Mouse (Mus musculus) E14TG2a.4 (cell line): ENCODE results near the gene Fam208a.
A peak's percentile ranks its signal among the peaks of the same experiment; 100 is the strongest.

Experiments used
- H3K27me3 ChIP-seq: 2 replicates; pipeline ENCODE4 v1.6.1; 2014; ENCODE audit warnings: low read length, control low read depth; ENCODE audit not compliant: insufficient read depth
- H3K36me3 ChIP-seq: 2 replicates; pipeline ENCODE4 v1.6.1; 2014; ENCODE audit warnings: low read length, control low read depth; ENCODE audit not compliant: insufficient read depth
- H3K4me1 ChIP-seq: replicated peaks from 2 replicates; pipeline ENCODE4 v1.6.1; 2014; ENCODE audit warnings: low read depth, low read length, control low read depth
- H3K4me3 ChIP-seq: replicated peaks from 2 replicates; pipeline ENCODE4 v1.5.1; 2014; ENCODE audit warnings: mild to moderate bottlenecking, low read length
- H3K9me3 ChIP-seq: 2 replicates; pipeline ENCODE4 v1.6.1; 2014; ENCODE audit warnings: low read length, control low read depth
- CTCF ChIP-seq: conservative IDR thresholded peaks from 2 replicates; pipeline ENCODE4 v1.5.1; 2014; ENCODE audit warnings: low read length
- NANOG ChIP-seq: IDR thresholded peaks from 2 replicates; pipeline ENCODE4 v1.6.1; 2014; ENCODE audit warnings: borderline replicate concordance, low read length, mixed read lengths
- POU5F1 ChIP-seq: IDR thresholded peaks from 2 replicates; pipeline ENCODE4 v1.6.1; 2014; ENCODE audit warnings: low read length, borderline replicate concordance

Gene Fam208a

GRCm38 (mm10) chr14:27405452-27405851, 23.2 kb upstream of the Fam208a start:
- no peaks in the 10 kb centered on the region for H3K27me3 ChIP-seq
- H3K4me3 ChIP-seq, result no peak overlapping the region

GRCm38 (mm10) chr14:27405947-27406346, 22.7 kb upstream of the Fam208a start:
- peaks cover 7% of the 10 kb centered on the region; the same call in 1 of the 2 replicates for H3K4me1 ChIP-seq
- TF ChIP-seq POU5F1 (no peak), NANOG (no peak), CTCF (no peak)
- H3K36me3 ChIP-seq, result peaks cover 59% of the 10 kb centered on the region
- no peak overlapping the region for H3K4me3 ChIP-seq
- no peaks in the 10 kb centered on the region for H3K27me3 ChIP-seq
- no peaks in the 10 kb centered on the region for H3K9me3 ChIP-seq

More at GRCm38 (mm10) chr14:27405452-27405851, 23.2 kb upstream of the Fam208a start:
- no peak for TF ChIP-seq POU5F1
- TF ChIP-seq NANOG, result no peak
- TF ChIP-seq CTCF, result no peak
- peaks cover 11% of the 10 kb centered on the region for H3K4me1 ChIP-seq
- no peaks in the 10 kb centered on the region for H3K9me3 ChIP-seq
- peaks cover 64% of the 10 kb centered on the region for H3K36me3 ChIP-seq

DNA sequence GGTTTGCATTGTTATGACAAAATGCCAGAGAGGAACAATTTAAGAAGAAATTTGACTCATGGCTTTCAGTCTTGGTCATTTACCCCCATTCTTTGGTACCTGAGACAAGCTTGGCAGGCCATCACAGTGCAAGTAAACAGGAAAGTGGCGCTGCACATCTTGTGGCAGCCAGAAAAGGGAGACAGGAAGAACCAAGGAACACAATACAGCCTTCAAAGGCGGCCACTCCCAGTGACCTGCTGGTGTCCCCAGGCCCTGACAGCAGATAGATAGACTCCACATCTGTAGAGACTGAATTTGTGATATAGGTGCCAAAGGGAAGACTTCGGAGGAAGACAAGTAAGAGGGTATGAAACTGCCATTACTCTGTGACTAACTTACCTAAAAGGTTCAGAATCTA, 20.4 kb upstream of the Fam208a start:
- H3K4me1 ChIP-seq, result peaks cover 7% of the 10 kb centered on the region; the same call in 1 of the 2 replicates
- TF ChIP-seq NANOG (no peak), POU5F1 (no peak), CTCF (no peak)
- H3K4me3 ChIP-seq, result no peak overlapping the region

DNA sequence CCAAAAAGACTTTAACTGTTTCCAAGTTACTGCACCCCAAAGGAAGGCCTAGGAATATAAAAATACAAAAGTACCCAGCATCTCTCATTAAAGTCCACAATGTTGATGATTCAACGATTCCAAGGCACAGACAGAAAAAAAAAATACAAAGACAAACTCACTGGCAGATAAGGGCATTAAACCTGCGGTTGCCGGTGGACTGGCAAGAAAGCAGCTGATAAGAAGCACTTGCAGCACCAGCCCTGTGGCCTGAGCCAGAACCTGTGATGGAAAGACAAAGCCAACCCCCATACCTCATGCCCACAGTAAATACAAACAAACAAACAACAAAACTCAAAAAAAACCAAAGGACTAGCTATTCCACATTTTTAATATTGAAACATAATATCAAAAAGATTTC, 19.0 kb upstream of the Fam208a start:
- peaks cover 3% of the 10 kb centered on the region; the same call in 1 of the 2 replicates for H3K4me1 ChIP-seq
- peaks cover 30% of the 10 kb centered on the region for H3K36me3 ChIP-seq
- no peak overlapping the region for H3K4me3 ChIP-seq
- no peaks in the 10 kb centered on the region for H3K27me3 ChIP-seq
- no peaks in the 10 kb centered on the region for H3K9me3 ChIP-seq
- TF ChIP-seq POU5F1, result no peak
- no peak for TF ChIP-seq NANOG
- TF ChIP-seq CTCF, result no peak

More for the DNA sequence above, 20.4 kb upstream of the Fam208a start:
- Histone ChIP-seq H3K27me3 (no peaks in the 10 kb centered on the region), H3K9me3 (no peaks in the 10 kb centered on the region), H3K36me3 (peaks cover 44% of the 10 kb centered on the region)

DNA sequence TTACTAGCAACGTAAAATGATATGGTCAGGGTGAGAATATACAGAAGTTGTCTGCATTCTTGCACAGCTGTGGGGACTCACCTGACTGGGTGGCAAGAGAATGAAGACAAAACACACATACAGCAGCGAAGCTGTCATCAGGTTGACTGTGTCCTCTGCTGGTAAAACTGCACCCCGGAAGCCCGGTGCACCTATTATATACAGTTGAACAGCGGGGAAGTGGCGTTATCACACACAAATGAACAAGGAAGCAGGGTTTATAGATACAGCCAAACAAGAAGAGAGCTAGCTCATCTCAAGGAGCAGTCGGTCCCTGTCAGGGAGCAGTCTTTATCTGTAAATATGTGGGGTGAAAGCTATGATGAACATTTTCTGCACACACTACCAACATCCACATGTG, 17.1 kb upstream of the Fam208a start:
- no peak overlapping the region for H3K4me3 ChIP-seq
- TF ChIP-seq POU5F1 (no peak), NANOG (no peak), CTCF (no peak)
- H3K27me3 ChIP-seq, result no peaks in the 10 kb centered on the region
- H3K4me1 ChIP-seq, result peaks cover 9% of the 10 kb centered on the region
- no peaks in the 10 kb centered on the region for H3K9me3 ChIP-seq
- peaks cover 21% of the 10 kb centered on the region for H3K36me3 ChIP-seq

DNA sequence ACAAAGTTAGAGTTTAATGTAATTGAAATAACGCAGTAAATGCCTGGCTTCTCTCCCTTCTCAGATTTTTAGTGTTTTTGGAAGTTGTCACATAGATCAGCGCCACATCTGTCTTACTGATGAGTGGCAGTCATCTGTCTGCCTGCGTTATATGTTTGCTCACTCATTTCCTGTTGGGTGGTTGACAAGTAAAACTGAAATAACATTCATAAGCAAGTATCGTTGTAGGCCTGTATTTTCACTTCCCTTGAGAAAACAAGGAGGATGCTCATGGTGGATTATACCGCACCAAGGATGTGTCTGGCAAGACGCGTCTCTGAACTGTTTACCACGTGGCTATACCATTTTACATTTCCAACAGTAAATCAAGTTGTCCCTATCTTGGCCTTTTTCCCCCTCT, 15.9 kb upstream of the Fam208a start:
- Histone ChIP-seq H3K4me1 (peaks cover 9% of the 10 kb centered on the region), H3K4me3 (no peak overlapping the region), H3K36me3 (peaks cover 25% of the 10 kb centered on the region), H3K9me3 (no peaks in the 10 kb centered on the region), H3K27me3 (no peaks in the 10 kb centered on the region)
- TF ChIP-seq CTCF, result no peak
- no peak for TF ChIP-seq POU5F1
- TF ChIP-seq NANOG, result no peak

DNA sequence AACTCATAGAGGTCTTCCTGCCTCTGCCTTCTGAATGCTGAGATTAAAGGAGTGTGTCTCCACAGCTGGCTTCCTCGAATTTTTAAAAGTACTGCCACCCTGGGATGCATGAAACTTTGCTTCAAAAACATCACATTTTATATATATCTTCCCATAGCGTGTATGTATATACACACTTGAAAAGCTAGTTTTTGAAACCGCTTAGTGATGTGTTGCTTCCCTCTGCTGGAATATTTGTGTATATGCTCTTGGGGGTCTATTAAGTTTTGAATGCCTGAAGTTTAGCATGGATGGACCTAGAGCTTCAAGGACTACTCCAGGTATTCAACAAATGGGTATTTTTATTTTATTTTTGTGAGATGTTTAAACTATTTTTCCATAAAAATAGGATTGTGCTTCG, 14.7 kb upstream of the Fam208a start:
- H3K4me3 ChIP-seq, result no peak overlapping the region
- no peaks in the 10 kb centered on the region for H3K27me3 ChIP-seq
- no peaks in the 10 kb centered on the region for H3K9me3 ChIP-seq
- peaks cover 6% of the 10 kb centered on the region; the same call in 1 of the 2 replicates for H3K4me1 ChIP-seq
- H3K36me3 ChIP-seq, result peaks cover 30% of the 10 kb centered on the region
- TF ChIP-seq CTCF, result peak; percentile 48
- TF ChIP-seq NANOG, result no peak
- no peak for TF ChIP-seq POU5F1

- peaks cover 7% of the 10 kb centered on the region for H3K9me3 ChIP-seq
- peaks cover 70% of the 10 kb centered on the region for H3K36me3 ChIP-seq
- no peaks in the 10 kb centered on the region for H3K27me3 ChIP-seq
- no peak overlapping the region for H3K4me3 ChIP-seq
- TF ChIP-seq NANOG (no peak), CTCF (no peak), POU5F1 (no peak)
- H3K4me1 ChIP-seq, result peaks cover 23% of the 10 kb centered on the region
Measured at GRCm38 (mm10) chr14:27420816-27421215, 7.8 kb upstream of the Fam208a start.

GRCm38 (mm10) chr14:27422301-27422700, 6.3 kb upstream of the Fam208a start:
- Histone ChIP-seq H3K36me3 (peaks cover 77% of the 10 kb centered on the region), H3K27me3 (no peaks in the 10 kb centered on the region), H3K4me3 (no peak overlapping the region), H3K4me1 (peaks cover 32% of the 10 kb centered on the region), H3K9me3 (peaks cover 7% of the 10 kb centered on the region)
- TF ChIP-seq NANOG (no peak), POU5F1 (no peak), CTCF (no peak)
